Mouse (Mus musculus) CH12F3 (cell line): ENCODE measurements around the gene Mob4.
"Not testable (repeated sequence)": the region's sequence is repeated elsewhere in the genome, so short reads cannot be mapped to it uniquely, and the experiment has no call there.

Experiments
- in situ Hi-C: fragments of 300-500 bp; cut with MboI; formaldehyde crosslinking; loops from 2 replicates; pipeline ENCODE4 v1.14.3; 2020; ENCODE audit warnings: low sequenced_read_pairs

Mob4 gene

GRCm38 (mm10) chr1:55130943-55131401 lies at the start of gene Mob4:
Mob4 (plus strand) TSS chr1:55131231.
- in situ Hi-C loops: no loop called here

- in situ Hi-C loops: no loop called here
These were observed 48.9 kb upstream of the Mob4 start for GRCm38 (mm10) chr1:55082106-55082505.

- in situ Hi-C loops: no loop called here
These were observed 45.2 kb upstream of the Mob4 start for GRCm38 (mm10) chr1:55085781-55086366.

GRCm38 (mm10) chr1:55086868-55087400 lies 44.1 kb upstream of the Mob4 start:
- in situ Hi-C loops: no loop called here

GRCm38 (mm10) chr1:55087401-55087904 lies 43.6 kb upstream of the Mob4 start:
- in situ Hi-C loops: no loop called here

GRCm38 (mm10) chr1:55087932-55088610 lies 43.0 kb upstream of the Mob4 start, which contains the start of the genes Hspe1 and Hspd1:
Hspe1 (plus strand) TSS chr1:55088132.
Hspd1 (minus strand) TSS chr1:55088243.
- in situ Hi-C loops: no loop called here

- in situ Hi-C loops: no loop called here
These were observed 42.2 kb upstream of the Mob4 start for GRCm38 (mm10) chr1:55088611-55089497.

- in situ Hi-C loops: no loop called here
These were observed 41.5 kb upstream of the Mob4 start for GRCm38 (mm10) chr1:55089498-55090064.

GRCm38 (mm10) chr1:55092056-55092455 lies 39.0 kb upstream of the Mob4 start:
- in situ Hi-C loops: no loop called here

- in situ Hi-C loops: no loop called here
These were observed 38.6 kb upstream of the Mob4 start for GRCm38 (mm10) chr1:55092469-55092868.

- in situ Hi-C loops: no loop called here
These were observed 24.0 kb upstream of the Mob4 start for GRCm38 (mm10) chr1:55106919-55107585.

- in situ Hi-C loops: no loop called here
These were observed 23.4 kb upstream of the Mob4 start for GRCm38 (mm10) chr1:55107644-55108043.

- in situ Hi-C loops: no loop called here
These were observed 22.6 kb upstream of the Mob4 start for GRCm38 (mm10) chr1:55108473-55108872.

GRCm38 (mm10) chr1:55109066-55109766 lies 21.8 kb upstream of the Mob4 start:
- in situ Hi-C loops: no loop called here

- in situ Hi-C loops: no loop called here
These were observed 8.0 kb upstream of the Mob4 start for GRCm38 (mm10) chr1:55123046-55123445.

GRCm38 (mm10) chr1:55123561-55123960 lies 7.5 kb upstream of the Mob4 start:
- in situ Hi-C loops: no loop called here

- in situ Hi-C loops: not testable (repeated sequence)
These were observed 6.9 kb upstream of the Mob4 start for GRCm38 (mm10) chr1:55124136-55124535.

GRCm38 (mm10) chr1:55129716-55130115 lies 1.3 kb upstream of the Mob4 start:
- in situ Hi-C loops: no loop called here

- in situ Hi-C loops: no loop called here
These were observed 678 bp upstream of the Mob4 start for GRCm38 (mm10) chr1:55130190-55130916.
